Comparison of ENCODE assay signal across 8 mouse cellular contexts in genomic region chr1:155973068-155973718, GRCm38 (mm10). TPM values are rescaled to one million over a fixed set of nuclear protein-coding genes. Genes with fewer than 3 reads are reported as not detected.
DNase-seq lines count a peak whose midpoint lies in the region; ATAC-seq and TF ChIP-seq lines count a peak whose summit lies in the region.

Gene Cep350, minus strand, starts transcription at chr1:155973255.

- no peaks in the 10 kb centered on the region for H3K9me3 ChIP-seq in heart, embryonic 12.5 days (replicated peaks)
- no peaks in the 10 kb centered on the region for H3K9me3 ChIP-seq in kidney, postnatal 0 days (replicated peaks; ENCODE audit: low read length)
- no peaks in the 10 kb centered on the region for H3K9me3 ChIP-seq in liver, embryonic 11.5 days (ENCODE audit: control insufficient read depth, low read length)
- no peaks in the 10 kb centered on the region for H3K9me3 ChIP-seq in stomach, embryonic 14.5 days (ENCODE audit: control insufficient read depth, low read depth, low read length)

- under 1% methylated on average over 45 of the region's 57 CpGs for WGBS in heart, embryonic 12.5 days
- WGBS in kidney, postnatal 0 days: under 1% methylated on average over 43 of the region's 57 CpGs
- under 1% methylated on average over 57 of the region's 57 CpGs for WGBS in liver, embryonic 11.5 days
- WGBS in stomach, embryonic 14.5 days: 0% methylated on average over 40 of the region's 57 CpGs

- H3K27ac ChIP-seq in heart, embryonic 12.5 days (ENCODE audit: poor library complexity, severe bottlenecking): peak within 1 kb of the TSS; percentile 97
- H3K27ac ChIP-seq in kidney, postnatal 0 days: peak within 1 kb of the TSS; percentile 92
- H3K27ac ChIP-seq in liver, embryonic 11.5 days (ENCODE audit: low read depth, low read length): peak within 1 kb of the TSS; percentile 92
- H3K27ac ChIP-seq in stomach, embryonic 14.5 days (ENCODE audit: low read length): peak within 1 kb of the TSS; percentile 93

- H3K9ac ChIP-seq in heart, embryonic 12.5 days: peak within 1 kb of the TSS; percentile 96
- peak within 1 kb of the TSS; percentile 98 for H3K9ac ChIP-seq in kidney, postnatal 0 days (ENCODE audit: low read depth, low read length)
- peak within 1 kb of the TSS; percentile 99 for H3K9ac ChIP-seq in liver, embryonic 11.5 days (ENCODE audit: low read depth, low read length)
- peak within 1 kb of the TSS; percentile 98 for H3K9ac ChIP-seq in stomach, embryonic 14.5 days (replicated peaks; ENCODE audit: low read depth, low read length)

- H3K36me3 ChIP-seq in heart, embryonic 12.5 days: no peaks in the 10 kb centered on the region
- no peaks in the 10 kb centered on the region for H3K36me3 ChIP-seq in kidney, postnatal 0 days (ENCODE audit: insufficient read depth, low read length)
- H3K36me3 ChIP-seq in liver, embryonic 11.5 days (ENCODE audit: control insufficient read depth, insufficient read depth, low read length): no peaks in the 10 kb centered on the region
- H3K36me3 ChIP-seq in stomach, embryonic 14.5 days (ENCODE audit: control insufficient read depth, insufficient read depth, low read length): no peaks in the 10 kb centered on the region; the same call in 1 of the 2 replicates

- no peaks in the 10 kb centered on the region for H3K27me3 ChIP-seq in heart, embryonic 12.5 days (replicated peaks)
- H3K27me3 ChIP-seq in kidney, postnatal 0 days (ENCODE audit: insufficient read depth, low read length): no peaks in the 10 kb centered on the region
- H3K27me3 ChIP-seq in liver, embryonic 11.5 days (replicated peaks; ENCODE audit: control insufficient read depth, insufficient read depth, low read length): no peaks in the 10 kb centered on the region
- H3K27me3 ChIP-seq in stomach, embryonic 14.5 days (ENCODE audit: control insufficient read depth, insufficient read depth, low read length): no peaks in the 10 kb centered on the region

- peak; percentile 97 for DNase-seq in CD4-positive helper T cell, adult 2 months (ENCODE audit: low read depth, low spot score)
- peak; percentile 95 for DNase-seq in brain, embryonic 18.5 days (ENCODE audit: low read depth, low spot score)
- peak; percentile 99 for DNase-seq in kidney, postnatal 0 days (ENCODE audit: low spot score)
- DNase-seq in liver, embryonic 11.5 days (ENCODE audit: low spot score): peak; percentile 97
- DNase-seq in naive thymus-derived CD4-positive, alpha-beta T cell, adult 2 months (ENCODE audit: low read depth): peak; percentile 97

- H3K4me2 ChIP-seq in heart, embryonic 12.5 days: peak within 1 kb of the TSS; percentile 85
- peak within 1 kb of the TSS; percentile 77 for H3K4me2 ChIP-seq in kidney, postnatal 0 days (ENCODE audit: low read length)
- peak within 1 kb of the TSS; percentile 89 for H3K4me2 ChIP-seq in liver, embryonic 11.5 days
- peak within 1 kb of the TSS; percentile 70 for H3K4me2 ChIP-seq in stomach, embryonic 14.5 days (replicated peaks; ENCODE audit: low read depth, low read length)

- peaks cover 9% of the 10 kb centered on the region for H3K4me1 ChIP-seq in heart, embryonic 12.5 days (replicated peaks)
- H3K4me1 ChIP-seq in kidney, postnatal 0 days (replicated peaks; ENCODE audit: insufficient read depth, low read length): peaks cover 3% of the 10 kb centered on the region; the same call in 1 of the 2 replicates
- peaks cover 14% of the 10 kb centered on the region for H3K4me1 ChIP-seq in liver, embryonic 11.5 days (replicated peaks; ENCODE audit: control insufficient read depth, insufficient read depth, low read length)
- H3K4me1 ChIP-seq in stomach, embryonic 14.5 days (ENCODE audit: control insufficient read depth, insufficient read depth, low read length): peaks cover 7% of the 10 kb centered on the region; the same call in 1 of the 2 replicates

- ATAC-seq in erythroid progenitor cell, adult 5-6 weeks (replicated peaks; ENCODE audit: low FRiP score, poor library complexity, severe bottlenecking): peak; percentile 93
- peak; percentile 98 for ATAC-seq in heart, embryonic 12.5 days (ENCODE audit: insufficient number of reproducible peaks, low FRiP score)
- ATAC-seq in kidney, postnatal 0 days (replicated peaks; ENCODE audit: low FRiP score, low read depth): peak; percentile 99
- ATAC-seq in liver, embryonic 11.5 days (replicated peaks; ENCODE audit: low FRiP score): peak; percentile 98
- ATAC-seq in stomach, embryonic 14.5 days (ENCODE audit: insufficient number of reproducible peaks, insufficient read depth, low FRiP score, low read depth): peak; percentile 99

- no peak for TF ChIP-seq CTCF in kidney, postnatal 0 days (IDR thresholded peaks at IDR 0.05; ENCODE audit: low read depth)

- H3K4me3 ChIP-seq in heart, embryonic 12.5 days: peak within 1 kb of the TSS; percentile 84
- H3K4me3 ChIP-seq in kidney, postnatal 0 days (replicated peaks; ENCODE audit: low read depth, low read length): peak within 1 kb of the TSS; percentile 99
- peak within 1 kb of the TSS; percentile 99 for H3K4me3 ChIP-seq in liver, embryonic 11.5 days (ENCODE audit: low read depth, low read length)
- peak within 1 kb of the TSS; percentile 99 for H3K4me3 ChIP-seq in stomach, embryonic 14.5 days (ENCODE audit: low read depth, low read length)

RNA-seq across cellular contexts. Expression of gene Cep350, which starts in this region (rescaled TPM):
- total RNA-seq in erythroid progenitor cell, adult 5-6 weeks (2015; ENCODE audit: low replicate concordance): 71.7 and 94.7 TPM in 2 replicates
- total RNA-seq in erythroid progenitor cell, adult 5-6 weeks (2017; ENCODE audit: low replicate concordance): 92.1 and 109 TPM in 2 replicates
- 10.4 and 10.5 TPM in 2 replicates for polyA plus RNA-seq in heart, embryonic 12.5 days (2016; fragmentation: Nextera tagmentation; extraction: Ambion mirVana)
- 7.0 and 7.9 TPM in 2 replicates for polyA plus RNA-seq in kidney, postnatal 0 days (2015; fragmentation: Nextera tagmentation; extraction: Ambion mirVana)
- polyA plus RNA-seq in liver, embryonic 11.5 days (2014; fragmentation: Nextera tagmentation; extraction: Ambion mirVana): 4.9 and 5.6 TPM in 2 replicates
- polyA plus RNA-seq in stomach, embryonic 14.5 days (2014; fragmentation: Nextera tagmentation; extraction: Ambion mirVana): 18.5 and 21.0 TPM in 2 replicates

Comparison
In these comparisons a context has a peak if more than half of its experiments do, and no peak if none do; other contexts are left out.
1. Peak in every context shown above with its lines: DNase-seq, ATAC-seq, H3K4me3 ChIP-seq and H3K27ac ChIP-seq.